Mouse (Mus musculus) lung, adult 2 months (tissue): Measurements from ENCODE around the gene Gm17535.
"Not testable (repeated sequence)": the region's sequence is repeated elsewhere in the genome, so short reads cannot be mapped to it uniquely, and the experiment has no call there.

ENCODE experiments used
- CTCF ChIP-seq: fragments of 200-500 bp; IDR thresholded peaks from 2 replicates; pipeline ENCODE4 v1.5.1; 2011; ENCODE audit warnings: mild to moderate bottlenecking, low read length, control low read depth; ENCODE audit not compliant: insufficient read depth
- POLR2A ChIP-seq: fragments of 200-500 bp; IDR thresholded peaks from 2 replicates; pipeline ENCODE4 v1.6.1; 2011; ENCODE audit warnings: low read depth, mild to moderate bottlenecking, control low read depth, low read length, borderline replicate concordance; ENCODE audit errors: extremely low read depth

DNA sequence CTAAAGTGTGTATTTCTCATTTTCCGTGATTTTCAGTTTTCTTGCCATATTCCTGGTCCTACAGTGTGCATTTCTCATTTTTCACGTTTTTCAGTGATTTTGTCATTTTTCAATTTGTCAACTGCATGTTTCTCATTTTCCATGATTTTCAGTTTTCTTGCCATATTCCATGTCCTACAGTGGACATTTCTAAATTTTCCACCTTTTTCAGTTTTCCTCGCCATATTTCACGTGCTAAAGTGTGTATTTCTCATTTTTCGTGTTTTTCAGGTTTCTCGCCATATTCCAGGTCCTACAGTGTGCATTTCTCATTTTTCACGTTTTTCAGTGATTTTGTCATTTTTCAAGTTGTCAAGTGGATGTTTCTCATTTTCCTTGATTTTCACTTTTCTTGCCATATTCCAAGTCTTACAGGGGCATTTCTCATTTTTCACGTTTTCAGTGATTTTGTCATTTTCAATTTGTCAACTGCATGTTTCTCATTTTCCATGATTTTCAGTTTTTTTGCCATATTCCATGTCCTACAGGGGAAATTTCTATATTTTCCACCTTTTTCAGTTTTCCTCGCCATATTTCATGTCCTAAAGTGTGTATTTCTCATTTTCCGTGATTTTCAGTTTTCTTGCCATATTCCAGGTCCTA is 3.6 kb upstream of the Gm17535 start:
- TF ChIP-seq POLR2A, CTCF: not testable (repeated sequence)
